Mouse (Mus musculus): Measurements from ENCODE around the gene Cald1. TPM values are rescaled to one million over a fixed set of nuclear protein-coding genes. Genes with fewer than 3 reads are reported as not detected.

Cald1 gene
- polyA plus RNA-seq, 1 experiment from 2014 or later = 173 TPM

GRCm38 (mm10) chr6:34805582-34805981 is 207.3 kb downstream of the Cald1 start:
- no peak for ATAC-seq (ENCODE audit: extremely low read depth, insufficient number of reproducible peaks, low FRiP score, low TSS enrichment)
- Histone ChIP-seq H3K36me3 (no peaks in the 10 kb centered on the region), H3K4me1 (no peaks in the 10 kb centered on the region), H3K9me3 (no peaks in the 10 kb centered on the region), H3K27me3 (replicated peaks) (no peaks in the 10 kb centered on the region), H3K4me2 (no peak overlapping the region), H3K4me3 (no peak overlapping the region), H3K9ac (no peak overlapping the region), H3K27ac (replicated peaks) (no peak overlapping the region)
- WGBS = 35% methylated on average over 2 of the region's 2 CpGs

DNA sequence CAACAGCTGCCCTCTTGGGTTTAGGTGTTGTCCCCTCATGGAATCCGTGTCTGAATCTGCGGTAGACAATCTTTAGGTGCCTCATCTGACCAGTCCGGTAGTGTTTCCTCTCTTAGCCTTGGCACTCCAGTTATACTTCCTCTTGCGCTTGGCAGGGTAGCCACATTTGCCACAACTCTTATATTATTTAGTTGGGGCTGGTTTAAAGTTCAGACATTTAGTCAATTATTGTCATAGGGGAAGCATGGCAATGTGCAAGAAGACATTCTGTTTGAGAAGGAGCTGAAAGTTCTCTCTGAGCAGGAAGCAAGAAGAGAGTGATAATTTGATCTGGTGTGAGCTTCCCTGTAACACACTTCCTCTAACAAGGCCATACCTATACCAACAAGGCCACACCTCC is 212.4 kb downstream of the Cald1 start:
- no peak overlapping the region for H3K27ac ChIP-seq (replicated peaks)
- no peaks in the 10 kb centered on the region for H3K9me3 ChIP-seq
- no peaks in the 10 kb centered on the region for H3K36me3 ChIP-seq
- no peak overlapping the region for H3K4me3 ChIP-seq
- ATAC-seq (ENCODE audit: extremely low read depth, insufficient number of reproducible peaks, low FRiP score, low TSS enrichment) = no peak
- 76% methylated on average over 4 of the region's 4 CpGs for WGBS
- no peak overlapping the region for H3K9ac ChIP-seq
- no peak overlapping the region for H3K4me2 ChIP-seq
- no peaks in the 10 kb centered on the region for H3K27me3 ChIP-seq (replicated peaks)
- H3K4me1 ChIP-seq = no peaks in the 10 kb centered on the region

DNA sequence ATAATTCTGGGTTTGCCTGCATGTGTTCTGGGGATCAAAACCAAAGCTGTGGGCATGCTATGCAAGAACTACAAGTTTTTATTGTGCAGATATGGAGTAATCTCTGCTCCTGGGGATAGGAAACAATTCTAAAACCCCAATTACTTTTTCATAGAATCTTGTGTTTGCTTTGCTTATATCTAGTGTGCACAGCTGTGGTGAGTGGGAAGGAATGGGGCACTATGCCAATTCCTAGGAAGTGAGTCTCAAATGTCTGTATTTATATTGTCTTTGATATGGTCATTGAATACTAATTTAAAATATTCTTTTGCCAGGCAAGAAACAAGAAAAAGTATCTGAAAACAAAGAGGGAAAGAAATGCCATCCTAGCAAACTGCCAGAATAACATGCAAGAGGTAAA is 226.1 kb downstream of the Cald1 start:
- Histone ChIP-seq H3K4me1 (no peaks in the 10 kb centered on the region), H3K36me3 (no peaks in the 10 kb centered on the region), H3K27ac (replicated peaks) (no peak overlapping the region), H3K9ac (no peak overlapping the region), H3K4me2 (no peak overlapping the region), H3K4me3 (no peak overlapping the region), H3K9me3 (no peaks in the 10 kb centered on the region), H3K27me3 (replicated peaks) (no peaks in the 10 kb centered on the region)
- no peak for ATAC-seq (ENCODE audit: extremely low read depth, insufficient number of reproducible peaks, low FRiP score, low TSS enrichment)

Other genes with a start within 250 kb of the Cald1 start
- 11.0 and 12.0 TPM in 2 replicates for gene Akr1b8, start 244.4 kb upstream of the Cald1 start, polyA plus RNA-seq (2015; fragmentation: Nextera tagmentation; extraction: Ambion mirVana)
- 55.7 and 59.7 TPM in 2 replicates for gene Akr1b10, start 214.3 kb upstream of the Cald1 start, polyA plus RNA-seq (2015; fragmentation: Nextera tagmentation; extraction: Ambion mirVana)
- gene Akr1b7, start 186.2 kb upstream of the Cald1 start, polyA plus RNA-seq (2015; fragmentation: Nextera tagmentation; extraction: Ambion mirVana) = 0.11 TPM in 1 of 2 replicates, not detected in the other
- gene Bpgm, start 122.3 kb upstream of the Cald1 start, polyA plus RNA-seq (2015; fragmentation: Nextera tagmentation; extraction: Ambion mirVana) = 69.1 and 111 TPM in 2 replicates
- gene Agbl3, start 181.9 kb downstream of the Cald1 start, polyA plus RNA-seq (2015; fragmentation: Nextera tagmentation; extraction: Ambion mirVana) = 5.1 and 6.2 TPM in 2 replicates

Measured in heart, embryonic 13.5 days (tissue).